Mouse (Mus musculus): ENCODE measurements around the gene 1700007K13Rik. TPM values are rescaled to one million over a fixed set of nuclear protein-coding genes. Genes with fewer than 3 reads are reported as not detected.
"Not testable (repeated sequence)": the region's sequence is repeated elsewhere in the genome, so short reads cannot be mapped to it uniquely, and the experiment has no call there.

1700007K13Rik gene
- total and polyA plus RNA-seq, 3 experiments: 0.74 to 0.98 TPM; not detected in 1

DNA sequence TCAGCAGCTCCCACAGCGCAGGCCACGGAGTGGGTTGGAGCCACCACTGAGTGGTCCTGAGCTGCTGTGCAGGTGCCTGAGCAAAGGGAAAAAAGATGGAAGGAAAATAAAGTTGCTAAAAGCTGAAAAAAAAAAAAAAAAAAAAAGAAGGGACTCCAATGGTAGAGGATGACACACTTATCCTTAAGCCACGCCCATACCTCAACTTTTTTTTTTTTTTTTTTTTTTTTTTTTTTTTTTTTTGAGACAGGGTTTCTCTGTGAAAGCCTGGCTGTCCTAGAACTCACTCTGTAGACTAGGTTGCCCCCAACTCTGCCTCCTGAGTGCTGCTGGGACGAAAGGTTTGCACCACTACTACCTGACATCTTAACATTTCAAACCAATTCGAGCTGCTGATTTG, 11.9 kb upstream of the 1700007K13Rik start:
- H3K9ac ChIP-seq (ENCODE audit: insufficient read depth, low read depth); H3K4me2 ChIP-seq (ENCODE audit: insufficient read depth, low read depth, poor library complexity, severe bottlenecking); H3K79me2 ChIP-seq (replicated peaks; ENCODE audit: control insufficient read depth, extremely low read depth, insufficient read depth, poor library complexity, severe bottlenecking); H3K4me3 ChIP-seq (replicated peaks in 1 of 3; ENCODE audit: low read depth in 2 of 3, low read length in 2 of 3, poor library complexity in 1 of 3); H3K36me3 ChIP-seq (replicated peaks in 1 of 2; ENCODE audit: control insufficient read depth in 1 of 2, insufficient read depth in 1 of 2, low read length in 1 of 2); H3K9me3 ChIP-seq (replicated peaks; ENCODE audit: low read length); H3K27ac ChIP-seq (ENCODE audit: insufficient read depth, low read depth); DNase-seq (ENCODE audit: extremely low read depth); dilution Hi-C loops (cut with MboI; ENCODE audit: extremely low pct_ligation_motif_present, extremely low pct_unique_long_range_greater_than_20kb, low sequenced_read_pairs); in situ Hi-C loops (cut with MboI; ENCODE audit: low pct_ligation_motif_present, low pct_unique_long_range_greater_than_20kb, low sequenced_read_pairs); H3K4me1 ChIP-seq (ENCODE audit: control insufficient read depth in 1 of 2, insufficient read depth in 2 of 2): not testable (repeated sequence)
- peaks cover 10% of the 10 kb centered on the region for H3K27me3 ChIP-seq (replicated peaks)
- peak; percentile 84 for TF ChIP-seq ZNF384 (IDR thresholded peaks at IDR 0.05; ENCODE audit: low read depth, low read length)

DNA sequence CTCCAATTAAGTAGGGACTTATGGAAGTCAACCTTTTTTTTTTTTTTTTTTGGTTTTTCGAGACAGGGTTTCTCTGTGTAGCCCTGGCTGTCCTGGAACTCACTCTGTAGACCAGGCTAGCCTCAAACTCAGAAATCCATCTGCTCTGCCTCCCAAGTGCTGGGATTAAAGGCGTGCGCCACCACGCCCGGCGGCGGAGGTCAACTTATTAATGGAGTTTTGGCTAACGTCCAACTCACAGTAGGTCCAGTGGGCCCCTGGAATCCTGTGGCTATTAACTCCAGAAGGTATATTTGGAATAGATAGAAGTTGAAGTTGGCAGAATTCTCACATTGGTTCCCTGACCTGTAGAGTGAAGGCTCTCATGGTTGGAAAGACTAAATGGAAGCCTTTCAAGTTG, 5.9 kb upstream of the 1700007K13Rik start:
- peaks cover 18 to 42% of the 10 kb centered on the region in 2 experiments for H3K36me3 ChIP-seq (replicated peaks in 1 of 2; ENCODE audit: control insufficient read depth in 1 of 2, insufficient read depth in 1 of 2, low read length in 1 of 2)
- peaks cover 14% of the 10 kb centered on the region for H3K79me2 ChIP-seq (replicated peaks; ENCODE audit: control insufficient read depth, extremely low read depth, insufficient read depth, poor library complexity, severe bottlenecking)
- H3K9me3 ChIP-seq (replicated peaks; ENCODE audit: low read length); H3K4me3 ChIP-seq (replicated peaks in 1 of 3; ENCODE audit: low read depth in 2 of 3, low read length in 2 of 3, poor library complexity in 1 of 3); H3K9ac ChIP-seq (ENCODE audit: insufficient read depth, low read depth); H3K4me2 ChIP-seq (ENCODE audit: insufficient read depth, low read depth, poor library complexity, severe bottlenecking); DNase-seq (ENCODE audit: extremely low read depth); H3K27me3 ChIP-seq (replicated peaks); in situ Hi-C loops (cut with MboI; ENCODE audit: low pct_ligation_motif_present, low pct_unique_long_range_greater_than_20kb, low sequenced_read_pairs); dilution Hi-C loops (cut with MboI; ENCODE audit: extremely low pct_ligation_motif_present, extremely low pct_unique_long_range_greater_than_20kb, low sequenced_read_pairs); H3K27ac ChIP-seq (ENCODE audit: insufficient read depth, low read depth): not testable (repeated sequence)
- H3K4me1 ChIP-seq (ENCODE audit: control insufficient read depth in 1 of 2, insufficient read depth in 2 of 2): peaks cover 8 to 15% of the 10 kb centered on the region in 2 experiments

DNA sequence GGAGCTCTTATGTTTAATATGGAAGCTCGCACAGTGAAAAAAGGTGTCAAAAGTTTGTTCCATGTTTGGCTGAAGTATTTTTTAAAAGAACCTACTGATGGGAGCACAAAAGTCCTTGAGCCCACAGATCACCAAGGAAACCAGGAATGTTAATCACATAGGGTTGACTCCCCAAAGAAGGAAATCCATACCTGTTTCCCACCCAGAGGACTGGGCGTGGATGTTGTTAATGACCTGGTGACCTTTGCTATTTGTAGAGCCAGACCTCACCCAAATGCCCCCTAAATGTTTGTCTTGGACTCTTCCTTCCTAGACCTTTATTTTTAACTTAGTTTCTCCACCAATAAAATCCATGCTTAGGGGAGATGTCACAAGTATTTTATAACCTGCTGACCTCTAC, 4.5 kb upstream of the 1700007K13Rik start:
- H3K4me2 ChIP-seq (ENCODE audit: insufficient read depth, low read depth, poor library complexity, severe bottlenecking): no peak overlapping the region
- H3K4me3 ChIP-seq (replicated peaks in 1 of 3; ENCODE audit: low read depth in 2 of 3, low read length in 2 of 3, poor library complexity in 1 of 3): no peak overlapping the region
- in situ Hi-C loops (cut with MboI; ENCODE audit: low pct_ligation_motif_present, low pct_unique_long_range_greater_than_20kb, low sequenced_read_pairs) (no loop called here), dilution Hi-C loops (cut with MboI; ENCODE audit: extremely low pct_ligation_motif_present, extremely low pct_unique_long_range_greater_than_20kb, low sequenced_read_pairs) (no loop called here)
- peaks cover 11 to 21% of the 10 kb centered on the region in 2 experiments for H3K4me1 ChIP-seq (ENCODE audit: control insufficient read depth in 1 of 2, insufficient read depth in 2 of 2)
- DNase-seq (ENCODE audit: extremely low read depth): no peak
- TF ChIP-seq CTCF (conservative IDR thresholded peaks at IDR 0.05 in 1 of 2, IDR thresholded peaks at IDR 0.05 in 1 of 2; ENCODE audit: low read depth in 2 of 2, low read length in 2 of 2) (no peak), USF1 (IDR thresholded peaks at IDR 0.05; ENCODE audit: low read depth, low read length) (no peak), CHD2 (IDR thresholded peaks at IDR 0.05; ENCODE audit: low read length) (no peak), MEF2A (IDR thresholded peaks at IDR 0.05; ENCODE audit: borderline replicate concordance, low read depth, low read length) (no peak), RCOR1 (conservative IDR thresholded peaks at IDR 0.05; ENCODE audit: low read depth, low read length) (no peak), IRF4 (IDR thresholded peaks at IDR 0.05; ENCODE audit: low read depth, low read length) (no peak), NELFE (IDR thresholded peaks at IDR 0.05; ENCODE audit: low read depth, low read length) (no peak), ZC3H11A (IDR thresholded peaks at IDR 0.05; ENCODE audit: low read depth, low read length) (no peak), POLR2AphosphoS2 (IDR thresholded peaks at IDR 0.05; ENCODE audit: low read depth, low read length) (no peak), NRF1 (IDR thresholded peaks at IDR 0.05; ENCODE audit: low read depth, low read length) (no peak), ZKSCAN1 (IDR thresholded peaks at IDR 0.05; ENCODE audit: borderline replicate concordance, low read depth, low read length) (no peak), TBP (conservative IDR thresholded peaks at IDR 0.05; ENCODE audit: low read depth, low read length) (no peak), JUND (conservative IDR thresholded peaks at IDR 0.05; ENCODE audit: low read depth, low read length) (no peak), UBTF (IDR thresholded peaks at IDR 0.05; ENCODE audit: low read depth, low read length) (no peak), ZMIZ1 (IDR thresholded peaks at IDR 0.05; ENCODE audit: low read depth, low read length) (no peak), EP300 (IDR thresholded peaks at IDR 0.05; ENCODE audit: low read length) (no peak)
- peaks cover 14% of the 10 kb centered on the region for H3K27me3 ChIP-seq (replicated peaks)
- H3K79me2 ChIP-seq (replicated peaks; ENCODE audit: control insufficient read depth, extremely low read depth, insufficient read depth, poor library complexity, severe bottlenecking): peaks cover 14% of the 10 kb centered on the region
- peaks cover 2% of the 10 kb centered on the region for H3K9me3 ChIP-seq (replicated peaks; ENCODE audit: low read length)
- no peak overlapping the region for H3K27ac ChIP-seq (ENCODE audit: insufficient read depth, low read depth)
- H3K36me3 ChIP-seq (replicated peaks in 1 of 2; ENCODE audit: control insufficient read depth in 1 of 2, insufficient read depth in 1 of 2, low read length in 1 of 2): peaks cover 18 to 42% of the 10 kb centered on the region in 2 experiments
- no peak overlapping the region for H3K9ac ChIP-seq (ENCODE audit: insufficient read depth, low read depth)

All from CH12.LX (cell line).